In genomic region chr11:61714346-61715117, GRCm38 (mm10) we compare ENCODE assay signal across 8 mouse cellular contexts. TPM values are rescaled to one million over a fixed set of nuclear protein-coding genes. Genes with fewer than 3 reads are reported as not detected.
A peak's percentile ranks its signal among the peaks of the same experiment; 100 is the strongest.
DNase-seq lines count a peak whose midpoint lies in the region; ATAC-seq and TF ChIP-seq lines count a peak whose summit lies in the region.

No protein-coding gene starts in this region.

- no peak overlapping the region for H3ac ChIP-seq in C2C12 (ENCODE audit: control insufficient read depth, insufficient read length, low read depth)

- H3K4me1 ChIP-seq in bone marrow, adult 2 months (ENCODE audit: control insufficient read depth, insufficient read depth, low read length), result no peaks in the 10 kb centered on the region; the same call in 1 of the 2 replicates
- H3K4me1 ChIP-seq in embryonic facial prominence, embryonic 15.5 days, result no peaks in the 10 kb centered on the region
- peaks cover 17% of the 10 kb centered on the region for H3K4me1 ChIP-seq in heart, embryonic 10.5 days
- no peaks in the 10 kb centered on the region for H3K4me1 ChIP-seq in kidney, embryonic 14.5 days (ENCODE audit: control insufficient read depth, insufficient read depth, low read length)
- no peaks in the 10 kb centered on the region for H3K4me1 ChIP-seq in limb, embryonic 13.5 days
- no peaks in the 10 kb centered on the region for H3K4me1 ChIP-seq in midbrain, postnatal 0 days (ENCODE audit: insufficient read depth, low read length)
- H3K4me1 ChIP-seq in stomach, embryonic 14.5 days (ENCODE audit: control insufficient read depth, insufficient read depth, low read length), result no peaks in the 10 kb centered on the region

- H3K9me3 ChIP-seq in embryonic facial prominence, embryonic 15.5 days (replicated peaks), result no peaks in the 10 kb centered on the region
- H3K9me3 ChIP-seq in heart, embryonic 10.5 days, result no peaks in the 10 kb centered on the region
- H3K9me3 ChIP-seq in kidney, embryonic 14.5 days (ENCODE audit: control insufficient read depth, low read length), result no peaks in the 10 kb centered on the region
- no peaks in the 10 kb centered on the region for H3K9me3 ChIP-seq in limb, embryonic 13.5 days
- no peaks in the 10 kb centered on the region for H3K9me3 ChIP-seq in midbrain, postnatal 0 days (ENCODE audit: low read length)
- H3K9me3 ChIP-seq in stomach, embryonic 14.5 days (ENCODE audit: control insufficient read depth, low read depth, low read length), result no peaks in the 10 kb centered on the region

- no peaks in the 10 kb centered on the region for H3K36me3 ChIP-seq in C2C12 (ENCODE audit: control insufficient read depth, insufficient read depth)
- no peaks in the 10 kb centered on the region for H3K36me3 ChIP-seq in embryonic facial prominence, embryonic 15.5 days
- H3K36me3 ChIP-seq in heart, embryonic 10.5 days, result no peaks in the 10 kb centered on the region
- no peaks in the 10 kb centered on the region for H3K36me3 ChIP-seq in kidney, embryonic 14.5 days (ENCODE audit: control insufficient read depth, insufficient read depth, low read length)
- H3K36me3 ChIP-seq in limb, embryonic 13.5 days, result no peaks in the 10 kb centered on the region
- no peaks in the 10 kb centered on the region for H3K36me3 ChIP-seq in midbrain, postnatal 0 days (ENCODE audit: insufficient read depth, low read length)
- no peaks in the 10 kb centered on the region for H3K36me3 ChIP-seq in stomach, embryonic 14.5 days (ENCODE audit: control insufficient read depth, insufficient read depth, low read length)

- H3K4me2 ChIP-seq in embryonic facial prominence, embryonic 15.5 days (replicated peaks), result no peak overlapping the region
- H3K4me2 ChIP-seq in kidney, embryonic 14.5 days (replicated peaks; ENCODE audit: low read depth, low read length), result no peak overlapping the region
- no peak overlapping the region for H3K4me2 ChIP-seq in limb, embryonic 13.5 days (replicated peaks)
- H3K4me2 ChIP-seq in midbrain, postnatal 0 days (ENCODE audit: low read depth, low read length, poor library complexity, severe bottlenecking), result no peak overlapping the region
- H3K4me2 ChIP-seq in stomach, embryonic 14.5 days (replicated peaks; ENCODE audit: low read depth, low read length), result no peak overlapping the region

- DNase-seq in heart, embryonic 10.5 days (ENCODE audit: low spot score), result peak; percentile 85
- DNase-seq in midbrain, postnatal 0 days (ENCODE audit: low spot score), result peak; percentile 92

- no peaks in the 10 kb centered on the region for H3K79me2 ChIP-seq in C2C12 (ENCODE audit: control insufficient read depth, insufficient read depth)

- no peaks in the 10 kb centered on the region for H3K79me3 ChIP-seq in C2C12 (ENCODE audit: low read depth)

- H3K9ac ChIP-seq in embryonic facial prominence, embryonic 15.5 days, result no peak overlapping the region
- H3K9ac ChIP-seq in kidney, embryonic 14.5 days (ENCODE audit: low read depth, low read length), result no peak overlapping the region
- H3K9ac ChIP-seq in limb, embryonic 13.5 days, result no peak overlapping the region
- H3K9ac ChIP-seq in midbrain, postnatal 0 days (replicated peaks; ENCODE audit: low read length, poor library complexity, severe bottlenecking), result no peak overlapping the region
- H3K9ac ChIP-seq in stomach, embryonic 14.5 days (replicated peaks; ENCODE audit: low read depth, low read length), result no peak overlapping the region

- TF ChIP-seq POLR2A in bone marrow, adult 2 months (IDR thresholded peaks at IDR 0.05; ENCODE audit: borderline replicate concordance, control insufficient read depth, low read depth, low read length), result no peak

- H3K4me3 ChIP-seq in C2C12 (ENCODE audit: insufficient read depth, poor library complexity, severe bottlenecking), result no peak overlapping the region
- no peak overlapping the region for H3K4me3 ChIP-seq in bone marrow, adult 2 months (replicated peaks; ENCODE audit: control insufficient read depth, low read depth, low read length)
- no peak overlapping the region for H3K4me3 ChIP-seq in embryonic facial prominence, embryonic 15.5 days (replicated peaks)
- H3K4me3 ChIP-seq in heart, embryonic 10.5 days, result no peak overlapping the region
- no peak overlapping the region for H3K4me3 ChIP-seq in kidney, embryonic 14.5 days (ENCODE audit: low read length)
- no peak overlapping the region for H3K4me3 ChIP-seq in limb, embryonic 13.5 days
- H3K4me3 ChIP-seq in midbrain, postnatal 0 days (ENCODE audit: low read depth, low read length), result no peak overlapping the region
- no peak overlapping the region for H3K4me3 ChIP-seq in stomach, embryonic 14.5 days (ENCODE audit: low read depth, low read length)

- no peak overlapping the region for H3K27ac ChIP-seq in bone marrow, adult 2 months (ENCODE audit: control insufficient read depth, insufficient read depth, low read depth, low read length, poor library complexity)
- no peak overlapping the region for H3K27ac ChIP-seq in embryonic facial prominence, embryonic 15.5 days (replicated peaks)
- no peak overlapping the region for H3K27ac ChIP-seq in heart, embryonic 10.5 days
- H3K27ac ChIP-seq in kidney, embryonic 14.5 days (ENCODE audit: low read depth, low read length), result no peak overlapping the region
- no peak overlapping the region for H3K27ac ChIP-seq in limb, embryonic 13.5 days
- H3K27ac ChIP-seq in midbrain, postnatal 0 days (ENCODE audit: low read depth, low read length), result no peak overlapping the region
- H3K27ac ChIP-seq in stomach, embryonic 14.5 days (ENCODE audit: low read length), result no peak overlapping the region

- no peaks in the 10 kb centered on the region for H3K27me3 ChIP-seq in C2C12 (ENCODE audit: control insufficient read depth, insufficient read depth, insufficient read length)
- no peaks in the 10 kb centered on the region for H3K27me3 ChIP-seq in embryonic facial prominence, embryonic 15.5 days
- H3K27me3 ChIP-seq in heart, embryonic 10.5 days (ENCODE audit: insufficient read depth, poor library complexity, severe bottlenecking), result peaks cover 25% of the 10 kb centered on the region; the same call in 1 of the 2 replicates
- H3K27me3 ChIP-seq in kidney, embryonic 14.5 days (ENCODE audit: control insufficient read depth, insufficient read depth, low read length), result no peaks in the 10 kb centered on the region
- H3K27me3 ChIP-seq in limb, embryonic 13.5 days, result no peaks in the 10 kb centered on the region
- H3K27me3 ChIP-seq in midbrain, postnatal 0 days (ENCODE audit: insufficient read depth, low read length), result no peaks in the 10 kb centered on the region
- no peaks in the 10 kb centered on the region for H3K27me3 ChIP-seq in stomach, embryonic 14.5 days (ENCODE audit: control insufficient read depth, insufficient read depth, low read length)

- 42% methylated on average over 11 of the region's 11 CpGs for WGBS in bone marrow, adult 2 months
- 44% methylated on average over 11 of the region's 11 CpGs for WGBS in embryonic facial prominence, embryonic 15.5 days
- 37% methylated on average over 11 of the region's 11 CpGs for WGBS in heart, embryonic 10.5 days
- 49% methylated on average over 11 of the region's 11 CpGs for WGBS in kidney, embryonic 14.5 days
- WGBS in limb, embryonic 13.5 days, result 39% methylated on average over 11 of the region's 11 CpGs
- 45% methylated on average over 11 of the region's 11 CpGs for WGBS in midbrain, postnatal 0 days
- 49% methylated on average over 11 of the region's 11 CpGs for WGBS in stomach, embryonic 14.5 days

- peak; percentile 78 for TF ChIP-seq CTCF in C2C12 (IDR thresholded peaks at IDR 0.05; ENCODE audit: control insufficient read depth, insufficient read depth, insufficient read length)
- TF ChIP-seq CTCF in bone marrow, adult 2 months (IDR thresholded peaks at IDR 0.05; ENCODE audit: control insufficient read depth, insufficient read depth, low read length), result peak; percentile 93
- TF ChIP-seq CTCF in midbrain, postnatal 0 days (IDR thresholded peaks at IDR 0.05), result peak; percentile 97

- ATAC-seq in embryonic facial prominence, embryonic 15.5 days (ENCODE audit: insufficient number of reproducible peaks, low FRiP score, low TSS enrichment, low read depth), result peak; percentile 77; the same call in 1 of the 2 replicates
- ATAC-seq in kidney, embryonic 14.5 days (ENCODE audit: low FRiP score, low TSS enrichment), result peak; percentile 82
- ATAC-seq in limb, embryonic 13.5 days (ENCODE audit: low FRiP score, low read depth), result peak; percentile 86; the same call in 1 of the 2 replicates
- peak; percentile 83 for ATAC-seq in midbrain, postnatal 0 days (ENCODE audit: low FRiP score)
- ATAC-seq in stomach, embryonic 14.5 days (ENCODE audit: insufficient number of reproducible peaks, insufficient read depth, low FRiP score, low read depth), result peak; percentile 84; the same call in 1 of the 2 replicates

RNA-seq across cellular contexts. Expression of gene Slc5a10, which starts 6.1 kb away (rescaled TPM):
- polyA plus RNA-seq in C2C12 (2012; fragmentation: generic; extraction: Trizol), result not detected
- not detected in 2 replicates for polyA plus RNA-seq in bone marrow, adult 2 months (2011; ENCODE audit: insufficient read depth, insufficient read length, low replicate concordance, missing spikeins)
- polyA plus RNA-seq in embryonic facial prominence, embryonic 15.5 days (2015; fragmentation: Nextera tagmentation; extraction: Ambion mirVana), result 0.12 and 0.15 TPM in 2 replicates
- polyA plus RNA-seq in heart, embryonic 10.5 days (2016; fragmentation: Nextera tagmentation; extraction: Ambion mirVana), result 0.07 TPM in 1 of 2 replicates, not detected in the other
- 0.11 and 0.16 TPM in 2 replicates for polyA plus RNA-seq in kidney, embryonic 14.5 days (2014; fragmentation: Nextera tagmentation; extraction: Ambion mirVana)
- polyA plus RNA-seq in limb, embryonic 13.5 days (2015; fragmentation: Nextera tagmentation; extraction: Ambion mirVana), result 0.08 TPM in 1 of 2 replicates, not detected in the other
- total RNA-seq in midbrain, postnatal 0 days (2014; rRNA removed), result not detected in 2 replicates
- polyA plus RNA-seq in midbrain, postnatal 0 days (2015; fragmentation: Nextera tagmentation; extraction: Ambion mirVana), result 0.09 and 0.19 TPM in 2 replicates
- polyA plus RNA-seq in stomach, embryonic 14.5 days (2014; fragmentation: Nextera tagmentation; extraction: Ambion mirVana), result not detected in 2 replicates

RNA-seq across cellular contexts. Expression of gene Fam83g, which starts 30.6 kb away (rescaled TPM):
- not detected for polyA plus RNA-seq in C2C12 (2012; fragmentation: generic; extraction: Trizol)
- polyA plus RNA-seq in bone marrow, adult 2 months (2011; ENCODE audit: insufficient read depth, insufficient read length, low replicate concordance, missing spikeins), result not detected in 2 replicates
- polyA plus RNA-seq in embryonic facial prominence, embryonic 15.5 days (2015; fragmentation: Nextera tagmentation; extraction: Ambion mirVana), result 9.0 and 10.9 TPM in 2 replicates
- 3.2 and 3.3 TPM in 2 replicates for polyA plus RNA-seq in heart, embryonic 10.5 days (2016; fragmentation: Nextera tagmentation; extraction: Ambion mirVana)
- 1.8 and 1.9 TPM in 2 replicates for polyA plus RNA-seq in kidney, embryonic 14.5 days (2014; fragmentation: Nextera tagmentation; extraction: Ambion mirVana)
- 2.2 and 2.3 TPM in 2 replicates for polyA plus RNA-seq in limb, embryonic 13.5 days (2015; fragmentation: Nextera tagmentation; extraction: Ambion mirVana)
- 0.60 TPM in 1 of 2 replicates, not detected in the other for total RNA-seq in midbrain, postnatal 0 days (2014; rRNA removed)
- polyA plus RNA-seq in midbrain, postnatal 0 days (2015; fragmentation: Nextera tagmentation; extraction: Ambion mirVana), result 0.06 and 0.16 TPM in 2 replicates
- 3.2 and 3.4 TPM in 2 replicates for polyA plus RNA-seq in stomach, embryonic 14.5 days (2014; fragmentation: Nextera tagmentation; extraction: Ambion mirVana)

RNA-seq across cellular contexts. Expression of gene Prpsap2, which starts 47.4 kb away (rescaled TPM):
- polyA plus RNA-seq in C2C12 (2012; fragmentation: generic; extraction: Trizol), result 15.9 TPM
- polyA plus RNA-seq in bone marrow, adult 2 months (2011; ENCODE audit: insufficient read depth, insufficient read length, low replicate concordance, missing spikeins), result 5.0 and 15.5 TPM in 2 replicates
- 26.9 and 31.0 TPM in 2 replicates for polyA plus RNA-seq in embryonic facial prominence, embryonic 15.5 days (2015; fragmentation: Nextera tagmentation; extraction: Ambion mirVana)
- 19.8 and 24.8 TPM in 2 replicates for polyA plus RNA-seq in heart, embryonic 10.5 days (2016; fragmentation: Nextera tagmentation; extraction: Ambion mirVana)
- polyA plus RNA-seq in kidney, embryonic 14.5 days (2014; fragmentation: Nextera tagmentation; extraction: Ambion mirVana), result 28.0 and 31.7 TPM in 2 replicates
- polyA plus RNA-seq in limb, embryonic 13.5 days (2015; fragmentation: Nextera tagmentation; extraction: Ambion mirVana), result 29.8 and 34.7 TPM in 2 replicates
- 46.7 and 48.4 TPM in 2 replicates for total RNA-seq in midbrain, postnatal 0 days (2014; rRNA removed)
- 42.1 and 43.5 TPM in 2 replicates for polyA plus RNA-seq in midbrain, postnatal 0 days (2015; fragmentation: Nextera tagmentation; extraction: Ambion mirVana)
- polyA plus RNA-seq in stomach, embryonic 14.5 days (2014; fragmentation: Nextera tagmentation; extraction: Ambion mirVana), result 25.4 and 28.9 TPM in 2 replicates
